Mouse (Mus musculus): ENCODE results near the gene Tcap.

DNA sequence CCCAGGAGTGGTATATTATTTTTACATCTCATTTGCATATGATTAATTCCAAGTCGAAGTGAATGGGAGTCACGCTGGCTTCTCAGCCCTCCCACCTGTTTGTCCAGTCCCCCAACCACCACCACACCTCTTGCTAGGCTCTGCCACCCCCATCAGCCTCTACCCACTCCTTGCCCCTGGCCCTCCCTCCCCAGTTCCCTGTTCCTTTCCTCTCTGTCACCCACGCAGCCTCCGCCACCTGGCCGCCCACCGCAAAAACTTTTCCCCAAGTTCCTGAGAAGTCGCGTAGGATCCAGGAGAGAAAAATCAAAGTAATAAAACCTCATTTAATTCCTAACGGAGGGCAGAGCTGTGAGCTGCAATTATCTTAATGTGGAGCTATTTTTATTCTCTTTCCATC is 37.4 kb upstream of the Tcap start:
- TF ChIP-seq POLR2A (IDR thresholded peaks at IDR 0.05; ENCODE audit: low read depth, low read length) (no peak), CHD2 (IDR thresholded peaks at IDR 0.05; ENCODE audit: low read length) (no peak)
